Mouse (Mus musculus) gastrocnemius, adult 8-10 months (tissue): ENCODE data around the gene Retsat. TPM values are rescaled to one million over a fixed set of nuclear protein-coding genes. Genes with fewer than 3 reads are reported as not detected.

ENCODE experiments used
- DNase-seq, 2 experiments: peaks; one replicate each; pipeline ENCODE4 v3.0.0; 2022; ENCODE audit warnings: low spot score in 2 of 2
- total RNA-seq, 4 experiments: library from RNA; stranded (reverse); gene quantifications; 2 replicates each; pipeline ENCODE4 v1.2.4; 2022

Retsat gene
- total RNA-seq, 4 experiments from 2014 or later = 64.4 to 72.3 (median 68.1) TPM

DNA sequence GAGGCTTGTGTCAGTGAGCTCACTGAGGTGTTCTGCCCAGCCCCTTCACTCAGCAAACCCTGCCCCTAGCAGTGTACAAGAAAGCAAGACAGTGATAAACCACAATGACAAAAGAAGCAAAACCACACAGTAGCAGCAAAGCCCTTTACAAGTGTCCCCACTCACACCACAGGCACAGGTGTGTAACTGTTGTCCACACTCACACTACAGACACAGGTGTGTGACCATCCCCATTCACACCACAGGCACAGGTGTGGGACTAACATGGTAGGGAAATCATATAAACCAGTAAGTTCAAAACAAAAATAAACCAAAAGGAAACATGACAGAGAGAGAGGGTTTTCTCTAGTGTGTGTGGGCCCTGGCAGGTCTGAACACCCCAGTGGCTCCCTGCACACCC, 10.0 kb upstream of the Retsat start:
- no peak for DNase-seq

DNA sequence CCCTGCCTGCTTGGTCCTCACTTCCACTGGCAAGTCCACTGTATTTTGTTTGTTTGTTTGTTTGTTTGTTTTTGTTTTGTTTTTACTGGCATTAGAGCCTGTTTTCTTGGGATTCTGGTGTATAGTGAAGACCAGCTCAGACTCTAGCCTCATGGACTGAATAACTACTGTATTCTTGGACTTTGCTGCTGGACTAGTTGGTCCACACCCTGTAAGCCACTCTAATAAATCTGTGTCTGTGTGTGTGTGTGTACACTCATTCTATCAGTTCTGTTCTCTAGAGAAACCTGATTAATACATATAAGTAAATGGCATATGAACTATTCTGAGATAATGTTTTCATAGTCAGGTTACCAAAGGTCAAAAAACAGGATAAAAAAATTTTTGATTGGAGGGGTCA, 8.2 kb upstream of the Retsat start:
- no peak for DNase-seq

DNA sequence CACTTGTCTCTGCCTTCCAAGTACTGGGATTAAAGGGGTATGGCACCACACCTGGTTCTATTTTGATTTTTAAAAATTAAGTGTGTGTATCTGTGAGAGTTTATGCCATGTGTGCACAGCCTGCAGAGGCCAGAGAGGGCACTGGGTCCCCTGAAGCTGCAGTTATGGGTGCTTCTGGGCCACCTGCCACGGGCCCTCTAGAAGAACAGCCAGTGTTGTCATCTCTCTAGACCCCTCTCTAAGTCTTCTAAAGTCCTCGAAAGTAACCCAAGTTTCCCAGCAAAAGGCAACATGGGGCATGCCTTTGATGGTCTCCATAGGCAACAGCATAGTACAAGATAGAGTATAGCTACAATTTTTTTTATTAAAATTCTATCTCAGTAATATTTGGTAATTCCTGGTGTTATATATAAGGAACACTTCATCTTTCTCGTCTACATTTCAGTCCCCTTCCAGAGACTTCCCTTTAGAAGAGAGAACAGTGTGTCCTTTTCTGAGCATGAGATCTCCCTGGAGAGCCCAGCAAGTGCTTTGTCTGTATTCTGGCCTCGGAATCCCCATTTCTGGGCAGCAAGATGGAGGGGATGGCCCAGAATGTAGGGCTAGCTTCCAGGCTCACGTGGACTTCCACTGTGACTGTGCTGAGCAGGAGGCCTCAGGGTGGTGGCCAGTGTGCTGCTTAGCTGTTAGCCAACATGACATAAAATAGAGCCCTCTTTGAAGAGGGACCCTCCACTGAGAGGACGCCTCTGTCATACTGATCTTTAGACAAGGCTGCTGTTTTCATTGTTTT, 5.1 kb upstream of the Retsat start:
- peak; percentile 61 to 68 for DNase-seq

DNA sequence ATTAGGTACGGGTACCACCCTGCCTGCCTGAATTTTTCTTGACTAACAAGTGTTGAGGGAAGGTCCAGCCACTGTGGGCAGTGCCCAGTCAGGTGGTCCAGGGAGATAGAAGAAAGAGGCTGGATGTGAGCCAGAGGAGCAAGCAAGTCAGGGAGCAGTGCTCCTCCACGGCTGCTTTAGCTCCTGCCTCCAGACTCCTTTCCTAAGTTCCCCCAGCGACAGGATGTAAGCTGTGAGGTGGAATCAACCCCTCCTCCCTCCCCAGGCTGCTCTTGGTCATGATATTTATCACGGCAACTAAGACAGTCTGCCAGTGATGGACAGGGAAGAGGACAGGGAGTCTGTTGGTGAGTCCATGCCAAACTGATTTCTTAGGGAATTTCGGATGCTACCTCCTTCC, 4.4 kb upstream of the Retsat start:
- DNase-seq = no peak

DNA sequence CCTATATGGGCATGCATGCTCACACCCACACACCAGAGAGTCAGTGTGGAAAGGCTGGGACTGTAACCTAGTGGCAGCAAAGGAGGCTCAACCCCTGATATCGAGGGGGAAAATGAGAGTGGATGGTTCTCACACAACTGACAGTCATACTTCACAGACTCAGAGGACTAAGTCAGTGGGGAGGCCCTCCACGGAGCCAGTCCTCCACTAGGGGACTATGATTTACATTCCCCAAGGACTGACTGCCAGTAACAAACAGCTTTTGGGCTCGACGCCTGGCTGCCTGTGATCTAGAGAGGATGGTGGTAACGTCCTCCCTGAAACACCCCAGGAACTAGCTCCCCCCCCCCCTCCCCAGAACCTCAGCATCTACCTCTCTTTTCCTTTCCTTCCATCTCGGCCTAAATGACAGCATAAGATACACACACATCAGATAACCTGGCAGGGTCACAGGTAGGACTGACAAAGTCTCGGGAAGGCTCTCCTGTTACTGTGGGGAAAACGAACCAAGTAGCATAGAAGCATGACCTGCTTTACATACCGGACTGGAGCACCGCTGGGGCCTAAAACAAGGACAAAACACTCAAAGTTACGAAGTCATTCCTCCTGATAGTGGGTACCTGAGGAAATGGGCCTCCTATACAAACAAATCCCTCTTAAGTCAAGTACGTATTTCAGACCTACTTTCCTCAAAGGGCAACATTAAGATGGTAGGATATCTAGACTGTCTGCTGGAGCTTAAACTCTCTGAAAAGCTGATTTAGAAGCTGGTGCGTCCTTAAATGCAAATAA, 996 bp upstream of the Retsat start:
- DNase-seq = no peak

DNA sequence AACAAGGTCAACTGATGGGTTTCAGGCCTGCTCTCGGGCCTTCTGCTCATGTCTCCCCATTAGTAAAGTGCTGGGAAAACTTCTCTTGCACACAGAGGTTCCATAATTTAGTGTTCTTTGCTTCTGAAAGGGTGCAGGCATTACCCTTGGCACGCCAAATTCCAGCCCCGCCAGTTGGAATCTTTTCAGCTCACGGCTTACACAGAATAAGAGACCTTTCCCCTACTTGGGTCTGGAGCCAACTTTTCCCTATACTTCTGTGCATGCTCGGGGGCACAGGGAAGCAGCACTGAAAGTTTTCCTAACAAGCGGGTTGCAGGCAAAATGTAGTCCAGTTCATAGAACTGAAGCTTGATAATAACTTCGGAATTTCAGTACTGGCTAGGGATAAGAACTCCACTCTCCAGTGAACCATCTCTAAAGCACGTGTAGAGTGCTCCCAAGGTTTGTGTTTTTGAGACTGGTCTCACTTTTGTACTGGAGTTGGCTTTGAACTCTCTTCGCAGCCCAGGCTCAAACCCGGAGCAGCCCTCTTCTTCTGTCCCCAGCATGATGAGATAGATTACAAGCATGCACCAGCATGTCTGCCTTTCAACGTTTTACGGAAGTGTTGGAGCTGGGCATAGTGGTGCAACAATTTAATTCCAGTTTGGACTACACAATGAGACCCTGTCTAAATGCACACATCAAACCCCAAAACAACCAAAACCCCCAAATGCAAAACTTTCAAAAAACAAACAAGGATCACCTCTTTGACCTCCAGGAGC, 699 bp downstream of the Retsat start:
- peak in 1 of 2 experiments; percentile 44 for DNase-seq

GRCm38 (mm10) chr6:72600216-72600615, 1.9 kb downstream of the Retsat start:
- no peak for DNase-seq

GRCm38 (mm10) chr6:72600771-72601170, 2.5 kb downstream of the Retsat start:
- no peak for DNase-seq

DNA sequence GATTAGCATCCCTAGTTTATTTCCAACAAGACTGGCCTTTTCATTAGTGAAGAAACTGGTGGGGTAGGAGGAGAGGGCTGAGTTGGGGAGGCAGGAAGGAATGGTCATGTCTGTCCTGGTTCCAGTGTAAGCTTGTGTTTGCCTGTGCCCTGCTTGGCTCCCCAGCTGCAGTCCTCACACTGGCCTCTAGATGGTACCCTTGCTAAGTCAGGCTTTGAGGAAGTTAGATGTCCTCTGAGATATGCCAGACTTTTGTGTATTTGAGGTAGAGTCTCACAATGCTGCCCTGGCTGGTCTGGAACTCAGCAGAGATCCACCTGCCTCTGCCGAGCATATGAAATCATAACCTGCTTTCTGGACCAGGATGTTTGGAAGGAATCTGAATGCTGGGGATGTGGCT, 3.5 kb downstream of the Retsat start:
- peak; percentile 68 to 75 for DNase-seq

GRCm38 (mm10) chr6:72604066-72604465, 5.8 kb downstream of the Retsat start:
- no peak for DNase-seq

- DNase-seq = no peak
Measured at GRCm38 (mm10) chr6:72607060-72607459, 8.8 kb downstream of the Retsat start.

GRCm38 (mm10) chr6:72607676-72608075, 9.4 kb downstream of the Retsat start:
- no peak for DNase-seq

DNA sequence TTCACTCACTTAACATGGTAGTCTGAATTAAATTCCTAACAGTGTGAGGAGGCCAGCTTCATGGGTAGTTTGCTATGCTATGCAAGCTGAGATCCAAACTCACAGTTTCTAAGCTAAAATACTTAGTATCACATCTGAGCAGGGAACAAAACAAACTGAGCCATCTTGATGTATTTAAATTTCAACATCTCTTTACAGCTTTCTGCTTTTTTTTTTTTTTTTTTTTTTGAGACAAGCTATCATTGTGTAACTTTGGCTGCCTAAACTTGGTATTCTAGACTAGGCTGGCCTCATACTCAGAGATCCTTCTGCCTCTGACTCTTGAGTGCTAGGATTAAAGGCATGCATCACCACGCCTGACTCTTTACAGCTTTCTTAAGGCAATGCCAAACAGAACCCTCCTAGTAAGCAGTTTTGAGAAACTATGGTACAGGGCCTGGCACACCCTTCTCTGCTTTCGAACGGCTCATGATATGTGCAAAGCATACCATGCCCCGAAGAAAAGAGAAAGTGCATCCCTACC, 10.4 kb downstream of the Retsat start:
- DNase-seq = no peak

- no peak for DNase-seq
Measured at GRCm38 (mm10) chr6:72610261-72610660, 12.0 kb downstream of the Retsat start.

DNA sequence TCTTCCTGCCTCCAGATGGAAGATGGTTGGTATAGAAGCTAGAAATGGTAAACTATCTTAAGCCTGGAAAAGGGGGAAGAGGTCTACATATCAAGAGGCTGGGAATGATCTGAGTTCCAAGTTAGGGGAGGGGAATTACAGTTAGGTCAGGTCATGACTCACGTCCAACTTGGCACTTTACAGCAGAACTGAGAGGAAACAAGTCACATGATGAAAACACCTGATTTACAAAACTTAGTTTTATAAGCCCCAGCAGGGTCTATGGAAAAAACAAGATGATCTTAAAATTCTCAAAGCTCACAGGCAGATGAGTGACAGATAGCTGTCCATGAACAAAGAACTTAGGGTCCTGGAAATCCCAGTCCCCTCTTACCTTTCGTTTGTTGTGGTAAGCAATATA, 16.9 kb downstream of the Retsat start:
- no peak for DNase-seq

GRCm38 (mm10) chr6:72615561-72616375, 17.5 kb downstream of the Retsat start:
- DNase-seq = no peak

- peak; percentile 88 for DNase-seq
Measured at GRCm38 (mm10) chr6:72616643-72617288, 18.5 kb downstream of the Retsat start, which contains the start of gene Tgoln1. TSS of gene Tgoln1 (minus strand) at chr6:72617000.

GRCm38 (mm10) chr6:72619734-72620532, 21.7 kb downstream of the Retsat start:
- no peak for DNase-seq

DNA sequence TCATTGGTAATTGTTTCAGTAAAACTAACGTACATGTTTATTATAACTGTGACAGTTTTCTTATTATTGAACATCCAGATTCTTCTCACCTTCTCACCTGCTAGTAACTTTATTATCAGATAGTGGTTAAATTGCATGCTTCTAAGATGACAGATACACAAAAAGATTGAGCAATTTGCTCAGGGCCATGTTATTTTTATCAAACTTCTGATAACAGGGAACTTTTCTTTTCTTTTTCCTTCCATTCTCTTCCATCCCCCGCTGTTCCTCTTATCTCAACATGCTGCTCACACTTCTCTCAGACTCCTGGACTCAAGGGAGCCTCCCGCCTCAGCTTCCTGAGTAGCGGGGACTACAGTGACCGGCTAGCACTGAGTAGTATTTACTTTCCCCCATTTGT, 22.6 kb downstream of the Retsat start:
- DNase-seq = no peak
